Mouse (Mus musculus) layer of hippocampus, adult 2 months (tissue): ENCODE results near the gene Ngb. TPM values are rescaled to one million over a fixed set of nuclear protein-coding genes. Genes with fewer than 3 reads are reported as not detected.
A peak's percentile ranks its signal among the peaks of the same experiment; 100 is the strongest.

Source experiments
- DNase-seq, 2 experiments: peaks; one replicate each; pipeline ENCODE4 v3.0.0; 2022; ENCODE audit warnings: low spot score in 2 of 2
- H3K27ac ChIP-seq: fragments of 200-600 bp; 2 replicates; pipeline ENCODE4 v1.8.1; 2022
- H3K4me3 ChIP-seq: fragments of 200-600 bp; 2 replicates; pipeline ENCODE4 v1.8.1; 2022; ENCODE audit warnings: mild to moderate bottlenecking
- CTCF ChIP-seq: fragments of 200-600 bp; conservative IDR thresholded peaks from 2 replicates; pipeline ENCODE4 v1.8.1; 2022; ENCODE audit warnings: antibody characterized with exemption, mild to moderate bottlenecking, moderate library complexity
- total RNA-seq, 2 experiments: library from RNA; stranded (reverse); gene quantifications; 2 replicates each; pipeline ENCODE4 v1.2.3; 2021

Ngb gene
- total RNA-seq, 2 experiments from 2014 or later: 1.9 to 2.5 TPM

DNA sequence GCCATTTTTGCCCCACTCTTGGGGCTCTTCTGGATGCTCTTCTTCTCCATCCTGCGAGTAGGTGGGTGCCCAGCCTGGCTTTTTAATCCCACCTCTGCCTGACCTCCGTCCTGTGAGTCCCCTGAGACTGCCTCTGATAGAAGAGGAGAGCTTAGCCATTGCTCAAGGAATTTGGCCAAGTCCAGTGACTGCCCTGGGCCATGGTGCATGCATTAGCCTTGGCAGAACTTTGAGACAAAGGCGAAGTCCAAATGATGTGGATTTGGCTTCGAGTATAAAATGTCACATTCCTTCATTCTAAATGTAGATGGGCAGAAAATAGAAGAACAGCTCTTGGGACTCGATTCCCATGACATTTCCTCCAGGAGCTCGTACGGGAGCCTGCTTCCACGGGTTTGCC lies 19.5 kb downstream of the Ngb start:
- Histone ChIP-seq H3K4me3 (no peak overlapping the region), H3K27ac (no peak overlapping the region)
- TF ChIP-seq CTCF: no peak
- DNase-seq: no peak

DNA sequence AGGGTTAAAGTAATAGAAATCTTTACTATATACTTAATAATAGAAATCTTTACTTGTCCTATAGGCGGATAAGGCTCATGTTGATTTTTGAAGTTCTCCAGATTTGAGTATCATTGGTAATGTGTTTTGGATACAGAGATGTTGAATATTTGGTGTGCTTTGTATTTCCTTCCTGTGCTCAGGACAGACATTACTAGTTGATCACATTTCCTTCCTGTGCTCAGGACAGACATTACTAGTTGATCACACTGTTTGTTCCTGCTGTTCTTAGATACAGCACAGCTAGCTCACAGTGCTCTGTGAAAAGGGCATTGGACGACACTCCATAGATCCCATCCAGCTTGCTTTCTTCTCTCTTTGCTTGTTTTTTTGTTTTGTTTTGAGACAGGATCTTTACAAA lies 25.7 kb downstream of the Ngb start:
- DNase-seq: no peak
- H3K27ac ChIP-seq: no peak overlapping the region
- TF ChIP-seq CTCF: no peak
- H3K4me3 ChIP-seq: no peak overlapping the region

- Histone ChIP-seq H3K4me3 (no peak overlapping the region), H3K27ac (no peak overlapping the region)
- no peak for TF ChIP-seq CTCF
- no peak for DNase-seq
Measured at GRCm38 (mm10) chr12:87070520-87070919, 31.8 kb downstream of the Ngb start.

DNA sequence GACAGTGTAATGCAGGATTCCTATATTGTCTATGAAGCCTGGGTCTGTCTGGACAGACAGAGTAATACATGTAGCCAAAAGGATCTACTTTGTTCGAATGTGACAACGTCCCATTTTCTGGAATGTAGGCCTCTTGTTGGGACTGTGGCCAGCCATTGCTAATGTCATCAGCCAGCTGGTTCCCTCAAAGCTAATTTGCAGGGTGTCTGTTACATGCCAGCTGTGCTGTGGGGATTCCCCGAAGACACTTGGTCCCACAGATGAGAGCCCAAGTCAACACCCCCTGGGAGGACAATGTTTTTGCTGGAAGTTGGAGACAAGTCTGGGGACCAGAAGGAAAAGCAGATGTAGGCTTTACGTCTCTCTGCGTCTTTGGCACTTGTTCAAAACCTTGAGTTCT lies 35.9 kb downstream of the Ngb start:
- H3K4me3 ChIP-seq: no peak overlapping the region
- no peak overlapping the region for H3K27ac ChIP-seq
- no peak for TF ChIP-seq CTCF
- DNase-seq: peak; percentile 39 to 54

DNA sequence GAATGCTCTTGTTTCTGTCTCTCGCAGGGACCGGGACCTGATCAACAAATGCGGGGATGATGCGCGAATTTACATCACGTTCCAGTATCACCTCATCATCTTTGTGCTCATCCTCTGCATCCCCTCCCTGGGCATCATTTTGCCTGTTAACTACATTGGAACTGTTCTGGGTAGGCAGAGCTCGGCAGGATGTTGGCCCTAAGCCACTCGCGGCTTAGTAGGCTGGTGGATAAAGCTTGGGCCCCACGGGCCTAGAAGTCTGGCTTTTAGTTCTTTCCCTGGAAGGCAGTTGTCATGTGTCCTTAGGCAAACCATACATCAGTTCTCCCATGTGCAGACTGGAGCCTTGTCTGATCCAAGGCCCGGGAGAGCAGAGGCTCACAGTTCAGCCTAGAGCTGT lies 36.9 kb downstream of the Ngb start:
- no peak overlapping the region for H3K4me3 ChIP-seq
- H3K27ac ChIP-seq: no peak overlapping the region
- no peak for DNase-seq
- no peak for TF ChIP-seq CTCF

- no peak for DNase-seq
- no peak overlapping the region for H3K27ac ChIP-seq
- TF ChIP-seq CTCF: no peak
- H3K4me3 ChIP-seq: no peak overlapping the region
Measured at GRCm38 (mm10) chr12:87057066-87057465, 45.3 kb downstream of the Ngb start.

GRCm38 (mm10) chr12:87054873-87055272 lies 47.5 kb downstream of the Ngb start:
- DNase-seq: no peak
- H3K4me3 ChIP-seq: no peak overlapping the region
- H3K27ac ChIP-seq: no peak overlapping the region
- no peak for TF ChIP-seq CTCF

DNA sequence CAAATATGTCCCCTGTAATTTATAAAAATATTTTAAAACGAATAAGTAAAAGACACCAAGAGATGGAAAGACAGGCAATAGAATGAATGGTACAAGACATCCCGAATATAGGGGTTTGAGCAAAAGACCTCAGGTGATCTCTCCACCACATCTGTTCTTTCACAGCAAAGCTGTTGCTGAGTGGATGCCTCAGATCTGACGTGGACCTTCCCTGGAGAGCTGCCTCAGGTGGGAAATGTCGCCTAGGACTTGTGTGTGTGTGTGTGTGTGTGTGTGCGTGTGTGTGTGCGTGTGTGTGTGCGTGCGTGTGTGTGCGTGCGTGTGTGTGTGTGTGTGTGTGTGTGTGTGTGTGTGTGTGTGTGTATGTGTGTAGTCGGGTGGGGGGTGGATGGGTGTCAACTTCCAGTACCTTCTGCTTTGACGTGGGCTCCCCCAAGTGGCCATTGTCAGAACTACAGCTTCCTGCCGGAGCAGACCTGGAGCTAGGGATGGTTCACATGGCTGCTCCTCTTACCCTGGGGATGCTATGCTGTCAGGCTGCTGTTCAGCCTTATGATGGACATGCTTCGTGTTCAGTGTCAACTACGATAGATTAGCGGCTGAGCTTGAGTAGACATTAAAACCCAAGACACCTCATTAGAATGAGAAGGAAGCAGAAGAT lies 49.5 kb downstream of the Ngb start:
- DNase-seq: peak; percentile 86 to 98
- H3K27ac ChIP-seq: no peak overlapping the region
- TF ChIP-seq CTCF: peak; percentile 79
- no peak overlapping the region for H3K4me3 ChIP-seq

DNA sequence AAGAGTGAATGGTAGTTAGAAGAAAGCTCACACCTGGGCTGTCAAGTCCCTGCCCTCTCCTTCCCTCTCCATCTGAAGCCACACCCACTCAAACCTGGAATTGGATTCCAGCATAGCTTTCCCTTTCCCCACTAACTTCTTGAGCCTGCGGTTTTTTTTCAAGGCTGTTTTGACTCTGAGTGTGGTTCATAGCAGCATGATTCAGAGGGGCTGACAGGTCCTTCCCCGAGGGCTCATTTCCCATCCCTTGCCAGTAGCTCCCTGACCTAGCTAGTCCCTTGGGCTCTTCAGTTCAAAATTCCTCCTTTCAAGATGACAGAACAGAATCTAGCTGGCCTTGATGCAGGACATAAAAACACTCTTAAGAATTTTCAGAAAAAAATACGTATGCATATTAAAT lies 54.8 kb downstream of the Ngb start:
- no peak for TF ChIP-seq CTCF
- no peak for DNase-seq
- no peak overlapping the region for H3K27ac ChIP-seq
- no peak overlapping the region for H3K4me3 ChIP-seq

Other genes starting within 250 kb of the Ngb start
- 10 to 100 TPM; 69.8 to 70.2 TPM for gene Irf2bpl, start 217.7 kb downstream of the Ngb start, total RNA-seq
- gene Cipc, start 155.5 kb downstream of the Ngb start, total RNA-seq: 10 to 100 TPM; 73.4 to 83.6 TPM
- 1 to 10 TPM; 8.6 to 9.0 TPM for gene Zdhhc22, start 112.1 kb downstream of the Ngb start, total RNA-seq
- 10 to 100 TPM; 38.1 to 39.3 TPM for gene Tmem63c, start 81.2 kb downstream of the Ngb start, total RNA-seq
- gene Gstz1, start 44.6 kb upstream of the Ngb start, total RNA-seq: 10 to 100 TPM; 48.7 to 50.9 TPM
- gene Pomt2, start 45.4 kb upstream of the Ngb start, total RNA-seq: 10 to 100 TPM; 16.4 to 16.5 TPM
- 1 to 10 TPM; 3.5 to 4.8 TPM for gene Samd15, start 97.2 kb upstream of the Ngb start, total RNA-seq
- gene Tmed8, start 97.9 kb upstream of the Ngb start, total RNA-seq: 10 to 100 TPM; 25.6 to 26.4 TPM
- 1 to 10 TPM; 1.7 to 2.0 TPM for gene Noxred1, start 136.2 kb upstream of the Ngb start, total RNA-seq
- 10 to 100 TPM; 58.2 to 64.0 TPM for gene Vipas39, start 163.7 kb upstream of the Ngb start, total RNA-seq
- gene Ahsa1, start 163.9 kb upstream of the Ngb start, total RNA-seq: 100 to 1,000 TPM; 174 to 176 TPM
- gene Ism2, start 197.2 kb upstream of the Ngb start, total RNA-seq: under 1 TPM; 0.32 to 0.33 TPM